Comparison of ENCODE assay signal across 16 mouse cellular contexts in the genomic region with DNA sequence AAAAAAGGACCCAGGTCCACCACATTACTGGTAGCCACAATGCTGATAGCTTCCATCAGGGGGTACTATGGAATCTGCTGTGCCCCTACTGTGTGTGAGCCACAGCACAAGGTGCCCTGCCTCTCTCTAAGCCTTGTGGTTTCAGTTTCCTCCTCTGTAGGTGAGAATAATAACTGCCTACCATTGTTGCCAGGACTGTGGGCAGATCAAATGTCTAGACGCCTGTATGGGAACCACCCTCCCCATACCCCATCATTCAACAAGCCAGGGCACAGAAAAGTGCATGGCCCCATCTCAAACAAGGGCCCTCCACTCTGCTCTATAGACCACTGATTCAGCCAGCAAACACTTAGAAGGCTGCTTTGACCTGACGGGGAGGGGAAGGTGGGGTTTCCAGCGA.
A peak's percentile ranks its signal among the peaks of the same experiment; 100 is the strongest.
DNase-seq lines count a peak whose midpoint lies in the region; ATAC-seq lines count a peak whose summit lies in the region.
"Had no signal": no experiment of that assay in that cellular context is flagged by ENCODE, and none has a peak within 500 bp of the region (broad histone marks: within the 10 kb centered on the region; RNA-seq: fewer than 3 reads in every experiment).

No protein-coding gene starts in this region.

- H3K27me3 ChIP-seq in heart, embryonic 10.5 days (ENCODE audit: insufficient read depth, poor library complexity, severe bottlenecking), result peaks cover 17% of the 10 kb centered on the region
- no peaks in the 10 kb centered on the region for H3K27me3 ChIP-seq in embryonic facial prominence, embryonic 13.5 days

- H3K9ac ChIP-seq in embryonic facial prominence, embryonic 13.5 days, result no peak overlapping the region
- H3K9ac ChIP-seq: limb, embryonic 12.5 days had no signal

- H3K36me3 ChIP-seq in heart, embryonic 10.5 days, result peaks cover 3% of the 10 kb centered on the region; the same call in 1 of the 2 replicates
- H3K36me3 ChIP-seq in embryonic facial prominence, embryonic 13.5 days, result no peaks in the 10 kb centered on the region
- H3K36me3 ChIP-seq: limb, embryonic 12.5 days had no signal

- intact Hi-C loops in heart, postnatal 25 days (cut with DNase I), result no loop called here
- intact Hi-C loops in left cerebral cortex, postnatal 10 days (cut with DNase I), result no loop called here

- no peak overlapping the region for H3K4me2 ChIP-seq in embryonic facial prominence, embryonic 13.5 days
- H3K4me2 ChIP-seq: limb, embryonic 12.5 days had no signal

- no peak for ATAC-seq in embryonic facial prominence, embryonic 13.5 days (ENCODE audit: insufficient number of reproducible peaks, insufficient read depth, low FRiP score, low TSS enrichment, low read depth)
- ATAC-seq in megakaryocyte progenitor cell, adult 5-6 weeks (replicated peaks; ENCODE audit: poor library complexity), result peak; percentile 30

- no peak overlapping the region for H3K4me3 ChIP-seq in heart, embryonic 10.5 days
- H3K4me3 ChIP-seq in embryonic facial prominence, embryonic 13.5 days, result no peak overlapping the region
- H3K4me3 ChIP-seq: limb, embryonic 12.5 days had no signal

- 0 out of 2 replicates have a peak overlapping the region, but pooled peaks have one; percentile 1 for H3K27ac ChIP-seq in heart, embryonic 10.5 days
- peak overlapping the region; percentile 62 for H3K27ac ChIP-seq in embryonic facial prominence, embryonic 13.5 days
- H3K27ac ChIP-seq: limb, embryonic 12.5 days; macrophage had no signal

- 65% methylated on average over 3 of the region's 3 CpGs for WGBS in heart, embryonic 10.5 days
- WGBS in embryonic facial prominence, embryonic 13.5 days, result 26% methylated on average over 3 of the region's 3 CpGs

- no peak for DNase-seq in heart, embryonic 10.5 days (ENCODE audit: low spot score)
- no peak for DNase-seq in heart, postnatal 25 days (ENCODE audit: low spot score)
- DNase-seq in 416B (ENCODE audit: low read depth), result peak; percentile 42
- DNase-seq in frontal cortex, postnatal 10 days (ENCODE audit: low spot score in 2 of 2), result no peak
- no peak for DNase-seq in kidney, adult 18-20 months
- DNase-seq in left cerebral cortex, postnatal 10 days (ENCODE audit: extremely low spot score in 1 of 2, low spot score in 2 of 2), result no peak
- DNase-seq: adrenal gland, postnatal 25 days; B cell, adult 2 months; cerebellum, adult 11 months; gastrocnemius, postnatal 10 days; heart, postnatal 10 days; spleen, adult 18-20 months had no signal

- peaks cover 61% of the 10 kb centered on the region for H3K4me1 ChIP-seq in heart, embryonic 10.5 days
- peaks cover 66% of the 10 kb centered on the region for H3K4me1 ChIP-seq in embryonic facial prominence, embryonic 13.5 days

- H3K9me3 ChIP-seq in heart, embryonic 10.5 days, result no peaks in the 10 kb centered on the region
- no peaks in the 10 kb centered on the region for H3K9me3 ChIP-seq in embryonic facial prominence, embryonic 13.5 days
